Mouse (Mus musculus): ENCODE data around the gene Col6a1. TPM values are rescaled to one million over a fixed set of nuclear protein-coding genes. Genes with fewer than 3 reads are reported as not detected.
A peak's percentile ranks its signal among the peaks of the same experiment; 100 is the strongest.

Gene Col6a1
- polyA plus RNA-seq, 1 experiment from 2014 or later = 169 TPM

GRCm38 (mm10) chr10:76729631-76730620 lies 4.0 kb upstream of the Col6a1 start:
- ATAC-seq (ENCODE audit: low FRiP score, low TSS enrichment) (no peak), DNase-seq (ENCODE audit: low spot score) (peak; percentile 37)
- Histone ChIP-seq H3K9me3 (ENCODE audit: control insufficient read depth, low read length) (no peaks in the 10 kb centered on the region), H3K27me3 (ENCODE audit: control insufficient read depth, insufficient read depth, low read length) (no peaks in the 10 kb centered on the region), H3K9ac (ENCODE audit: low read length) (no peak overlapping the region), H3K4me1 (replicated peaks; ENCODE audit: control insufficient read depth, insufficient read depth) (peaks cover 15% of the 10 kb centered on the region), H3K4me2 (replicated peaks; ENCODE audit: low read depth) (no peak overlapping the region), H3K27ac (replicated peaks) (peak overlapping the region; percentile 63), H3K36me3 (ENCODE audit: control insufficient read depth, insufficient read depth, low read length) (no peaks in the 10 kb centered on the region), H3K4me3 (ENCODE audit: low read depth, low read length) (no peak overlapping the region)
- 69% methylated on average over 19 of the region's 19 CpGs for WGBS
- no peak for TF ChIP-seq EP300 (optimal IDR thresholded peaks at IDR 0.05)
- no peak for TF ChIP-seq CTCF (IDR thresholded peaks at IDR 0.05; ENCODE audit: low read depth)

GRCm38 (mm10) chr10:76728369-76728768 lies 2.4 kb upstream of the Col6a1 start:
- Histone ChIP-seq H3K9ac (ENCODE audit: low read length) (peak overlapping the region; percentile 47; the same call in 1 of the 2 replicates), H3K4me3 (ENCODE audit: low read depth, low read length) (no peak overlapping the region), H3K27me3 (ENCODE audit: control insufficient read depth, insufficient read depth, low read length) (no peaks in the 10 kb centered on the region), H3K9me3 (ENCODE audit: control insufficient read depth, low read length) (no peaks in the 10 kb centered on the region), H3K4me2 (replicated peaks; ENCODE audit: low read depth) (no peak overlapping the region), H3K4me1 (replicated peaks; ENCODE audit: control insufficient read depth, insufficient read depth) (peaks cover 11% of the 10 kb centered on the region), H3K36me3 (ENCODE audit: control insufficient read depth, insufficient read depth, low read length) (no peaks in the 10 kb centered on the region), H3K27ac (replicated peaks) (0 out of 2 replicates have a peak overlapping the region, but pooled peaks have one; percentile 40)
- TF ChIP-seq EP300 (optimal IDR thresholded peaks at IDR 0.05) (no peak), CTCF (IDR thresholded peaks at IDR 0.05; ENCODE audit: low read depth) (peak; percentile 91)
- WGBS = 20% methylated on average over 11 of the region's 11 CpGs
- ATAC-seq (ENCODE audit: low FRiP score, low TSS enrichment) = no peak; the same call in 1 of the 2 replicates
- DNase-seq (ENCODE audit: low spot score) = peak; percentile 81

DNA sequence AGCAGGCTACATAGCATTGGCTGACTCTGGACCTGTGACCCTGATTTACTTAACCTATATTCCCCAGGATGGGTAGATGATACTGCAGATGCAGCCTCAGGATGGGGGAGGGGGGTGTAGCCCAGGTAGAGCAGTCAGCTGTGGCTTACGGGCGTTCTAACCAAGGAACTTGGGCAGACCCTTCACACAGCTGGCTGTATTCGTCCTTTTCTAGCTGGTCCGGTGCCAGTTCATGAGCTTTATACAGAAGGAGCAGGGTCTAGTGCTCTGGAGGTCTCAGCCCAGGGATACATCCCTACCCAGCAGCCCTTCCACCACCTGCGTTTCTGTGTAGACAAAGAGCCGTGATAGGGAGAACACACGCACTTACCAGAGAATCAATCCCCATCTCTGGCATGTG lies 1.3 kb upstream of the Col6a1 start:
- ATAC-seq (ENCODE audit: low FRiP score, low TSS enrichment) (no peak), DNase-seq (ENCODE audit: low spot score) (no peak)
- no peak overlapping the region for H3K9ac ChIP-seq (ENCODE audit: low read length)
- H3K9me3 ChIP-seq (ENCODE audit: control insufficient read depth, low read length) = no peaks in the 10 kb centered on the region
- peaks cover 8% of the 10 kb centered on the region for H3K4me1 ChIP-seq (replicated peaks; ENCODE audit: control insufficient read depth, insufficient read depth)
- H3K4me3 ChIP-seq (ENCODE audit: low read depth, low read length) = no peak overlapping the region
- H3K27me3 ChIP-seq (ENCODE audit: control insufficient read depth, insufficient read depth, low read length) = no peaks in the 10 kb centered on the region
- H3K27ac ChIP-seq (replicated peaks) = peak overlapping the region; percentile 74; the same call in 1 of the 2 replicates
- no peak for TF ChIP-seq CTCF (IDR thresholded peaks at IDR 0.05; ENCODE audit: low read depth)
- TF ChIP-seq EP300 (optimal IDR thresholded peaks at IDR 0.05) = no peak
- H3K36me3 ChIP-seq (ENCODE audit: control insufficient read depth, insufficient read depth, low read length) = no peaks in the 10 kb centered on the region
- no peak overlapping the region for H3K4me2 ChIP-seq (replicated peaks; ENCODE audit: low read depth)
- WGBS = 87% methylated on average over 7 of the region's 7 CpGs

DNA sequence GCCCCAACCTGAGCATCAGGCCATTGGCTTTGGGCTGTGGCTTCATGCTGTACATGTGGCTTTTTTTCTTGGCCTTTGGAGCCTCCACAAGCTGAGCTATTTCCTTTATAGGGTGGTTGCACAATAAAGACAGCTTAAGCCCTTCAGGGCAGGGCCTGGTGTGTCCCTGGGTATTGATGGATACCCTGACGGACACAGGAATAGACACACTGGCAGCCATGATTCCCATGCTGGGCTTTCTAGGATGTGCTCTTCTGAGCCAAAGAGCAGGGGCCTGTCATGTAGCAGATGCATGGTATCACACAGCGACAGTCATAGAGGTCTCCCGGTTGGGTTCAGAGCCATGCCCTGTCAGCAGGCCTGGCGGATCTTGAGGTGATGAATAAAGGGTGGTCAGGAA lies 898 bp upstream of the Col6a1 start:
- ATAC-seq (ENCODE audit: low FRiP score, low TSS enrichment) (no peak), DNase-seq (ENCODE audit: low spot score) (no peak)
- Histone ChIP-seq H3K27me3 (ENCODE audit: control insufficient read depth, insufficient read depth, low read length) (no peaks in the 10 kb centered on the region), H3K4me2 (replicated peaks; ENCODE audit: low read depth) (no peak overlapping the region), H3K36me3 (ENCODE audit: control insufficient read depth, insufficient read depth, low read length) (peaks cover under 1% of the 10 kb centered on the region; the same call in 1 of the 2 replicates), H3K27ac (replicated peaks) (peak overlapping the region; percentile 74), H3K9me3 (ENCODE audit: control insufficient read depth, low read length) (no peaks in the 10 kb centered on the region), H3K4me3 (ENCODE audit: low read depth, low read length) (no peak overlapping the region), H3K4me1 (replicated peaks; ENCODE audit: control insufficient read depth, insufficient read depth) (peaks cover 4% of the 10 kb centered on the region), H3K9ac (ENCODE audit: low read length) (peak overlapping the region; percentile 35; the same call in 1 of the 2 replicates)
- WGBS = 77% methylated on average over 4 of the region's 4 CpGs
- TF ChIP-seq CTCF (IDR thresholded peaks at IDR 0.05; ENCODE audit: low read depth) (no peak), EP300 (optimal IDR thresholded peaks at IDR 0.05) (no peak)

- Histone ChIP-seq H3K9me3 (ENCODE audit: control insufficient read depth, low read length) (no peaks in the 10 kb centered on the region), H3K27me3 (ENCODE audit: control insufficient read depth, insufficient read depth, low read length) (no peaks in the 10 kb centered on the region), H3K4me2 (replicated peaks; ENCODE audit: low read depth) (peak overlapping the region; percentile 68), H3K4me1 (replicated peaks; ENCODE audit: control insufficient read depth, insufficient read depth) (no peaks in the 10 kb centered on the region; the same call in 1 of the 2 replicates), H3K36me3 (ENCODE audit: control insufficient read depth, insufficient read depth, low read length) (peaks cover 6% of the 10 kb centered on the region; the same call in 1 of the 2 replicates), H3K4me3 (ENCODE audit: low read depth, low read length) (peak overlapping the region; percentile 53), H3K9ac (ENCODE audit: low read length) (peak overlapping the region; percentile 77), H3K27ac (replicated peaks) (peak overlapping the region; percentile 87; the same call in 1 of the 2 replicates)
- TF ChIP-seq EP300 (optimal IDR thresholded peaks at IDR 0.05) (no peak), CTCF (IDR thresholded peaks at IDR 0.05; ENCODE audit: low read depth) (no peak)
- WGBS = 54% methylated on average over 2 of the region's 2 CpGs
- DNase-seq (ENCODE audit: low spot score) (peak; percentile 10), ATAC-seq (ENCODE audit: low FRiP score, low TSS enrichment) (no peak)
Measured at GRCm38 (mm10) chr10:76725097-76725496, 871 bp downstream of the Col6a1 start.
